Mouse (Mus musculus) lung, adult 2 months (tissue): ENCODE data around the gene Metap1d.

ENCODE experiments used
- CTCF ChIP-seq: fragments of 200-500 bp; IDR thresholded peaks from 2 replicates; pipeline ENCODE4 v1.5.1; 2011; ENCODE audit warnings: mild to moderate bottlenecking, low read length, control low read depth; ENCODE audit not compliant: insufficient read depth
- POLR2A ChIP-seq: fragments of 200-500 bp; IDR thresholded peaks from 2 replicates; pipeline ENCODE4 v1.6.1; 2011; ENCODE audit warnings: low read depth, mild to moderate bottlenecking, control low read depth, low read length, borderline replicate concordance; ENCODE audit errors: extremely low read depth

- TF ChIP-seq CTCF (no peak), POLR2A (no peak)
Observed at GRCm38 (mm10) chr2:71573736-71574135, 120.7 kb downstream of the Metap1d start.
